Mouse (Mus musculus): ENCODE data around the gene Aldh3a1. TPM values are rescaled to one million over a fixed set of nuclear protein-coding genes. Genes with fewer than 3 reads are reported as not detected.
"Not testable (repeated sequence)": the region's sequence is repeated elsewhere in the genome, so short reads cannot be mapped to it uniquely, and the experiment has no call there.

The Aldh3a1 gene
- polyA plus RNA-seq, 1 experiment from 2014 or later: not detected

DNA sequence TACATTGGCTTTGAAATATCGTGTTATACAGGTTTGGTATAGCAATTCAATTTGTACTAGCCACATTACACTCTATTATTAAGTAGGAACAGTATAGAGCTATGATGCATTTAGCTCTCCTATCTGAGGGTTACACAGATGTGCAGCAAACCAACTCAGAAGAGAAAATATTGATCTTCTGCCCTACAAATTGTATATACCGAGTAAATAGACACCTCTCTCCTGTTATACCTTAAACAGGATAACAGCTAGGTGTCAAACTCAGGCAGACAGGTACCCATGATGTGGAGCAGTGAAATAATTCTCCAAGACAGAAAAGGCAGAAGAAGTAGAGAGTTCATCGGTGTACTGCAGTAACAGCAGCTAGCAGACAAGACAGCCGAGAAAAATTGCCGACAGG lies 31.6 kb upstream of the Aldh3a1 start:
- peak overlapping the region; percentile 97 for H3K27ac ChIP-seq (replicated peaks)
- WGBS: 73% methylated on average over 5 of the region's 5 CpGs

DNA sequence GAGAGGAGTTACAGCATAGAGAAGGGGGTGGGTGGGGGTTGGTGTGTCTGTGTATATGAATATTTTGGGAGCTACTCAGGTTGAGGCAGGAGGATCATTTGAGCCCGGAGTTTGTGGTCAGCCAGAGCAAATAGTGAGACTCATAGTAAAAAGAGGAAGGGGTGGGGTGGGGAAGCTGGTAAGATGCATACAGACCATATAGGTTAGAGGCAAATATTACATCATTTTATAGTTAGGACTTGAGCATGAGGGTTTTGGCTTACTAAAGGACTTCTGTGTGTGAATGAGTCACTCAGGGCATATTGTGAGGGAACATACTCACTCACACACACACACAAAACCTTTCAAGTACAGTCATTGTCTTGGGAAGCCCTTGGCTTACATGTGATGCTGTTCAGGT lies 31.0 kb upstream of the Aldh3a1 start:
- WGBS: 89% methylated on average over 1 of the region's 1 CpGs

More for the DNA sequence above, 31.6 kb upstream of the Aldh3a1 start:
- DNase-seq (ENCODE audit: low spot score): no peak
- no peaks in the 10 kb centered on the region for H3K27me3 ChIP-seq (ENCODE audit: low read depth, poor library complexity, severe bottlenecking)
- H3K4me3 ChIP-seq: peak overlapping the region; percentile 89
- peaks cover 32% of the 10 kb centered on the region for H3K4me1 ChIP-seq
- H3K36me3 ChIP-seq: peaks cover 13% of the 10 kb centered on the region
- H3K9me3 ChIP-seq (replicated peaks): no peaks in the 10 kb centered on the region

DNA sequence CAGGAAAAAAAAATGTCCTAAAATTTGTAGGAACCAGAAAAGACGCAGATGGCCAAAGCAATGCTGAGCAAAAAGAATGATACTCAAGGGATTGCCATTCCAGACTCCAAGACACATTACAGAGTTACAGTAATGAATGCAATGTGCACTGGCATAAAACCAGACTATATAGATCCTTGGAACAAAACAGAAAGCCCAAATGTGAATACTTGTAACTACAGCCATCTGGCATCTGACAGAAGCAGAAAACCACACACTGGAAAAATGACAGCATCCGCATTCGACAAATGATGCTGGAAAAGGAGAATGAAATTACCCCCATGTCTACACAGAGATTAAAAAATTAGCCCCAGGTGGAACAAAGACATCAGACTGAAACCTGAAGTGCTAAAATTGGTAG lies 27.0 kb upstream of the Aldh3a1 start:
- H3K36me3 ChIP-seq: no peaks in the 10 kb centered on the region
- 91% methylated on average over 3 of the region's 3 CpGs for WGBS
- H3K4me3 ChIP-seq: no peak overlapping the region
- peaks cover 6% of the 10 kb centered on the region for H3K4me1 ChIP-seq
- H3K9me3 ChIP-seq (replicated peaks): no peaks in the 10 kb centered on the region
- no peak for DNase-seq (ENCODE audit: low spot score)
- no peak overlapping the region for H3K27ac ChIP-seq (replicated peaks)
- no peaks in the 10 kb centered on the region for H3K27me3 ChIP-seq (ENCODE audit: low read depth, poor library complexity, severe bottlenecking)

More for the DNA sequence above, 31.0 kb upstream of the Aldh3a1 start:
- H3K4me3 ChIP-seq: 0 out of 2 replicates have a peak overlapping the region, but pooled peaks have one; percentile 1
- H3K9me3 ChIP-seq (replicated peaks): no peaks in the 10 kb centered on the region
- DNase-seq (ENCODE audit: low spot score): no peak
- H3K36me3 ChIP-seq: peaks cover 12% of the 10 kb centered on the region
- H3K4me1 ChIP-seq: peaks cover 30% of the 10 kb centered on the region
- no peaks in the 10 kb centered on the region for H3K27me3 ChIP-seq (ENCODE audit: low read depth, poor library complexity, severe bottlenecking)
- H3K27ac ChIP-seq (replicated peaks): peak overlapping the region; percentile 97; the same call in 1 of the 2 replicates

DNA sequence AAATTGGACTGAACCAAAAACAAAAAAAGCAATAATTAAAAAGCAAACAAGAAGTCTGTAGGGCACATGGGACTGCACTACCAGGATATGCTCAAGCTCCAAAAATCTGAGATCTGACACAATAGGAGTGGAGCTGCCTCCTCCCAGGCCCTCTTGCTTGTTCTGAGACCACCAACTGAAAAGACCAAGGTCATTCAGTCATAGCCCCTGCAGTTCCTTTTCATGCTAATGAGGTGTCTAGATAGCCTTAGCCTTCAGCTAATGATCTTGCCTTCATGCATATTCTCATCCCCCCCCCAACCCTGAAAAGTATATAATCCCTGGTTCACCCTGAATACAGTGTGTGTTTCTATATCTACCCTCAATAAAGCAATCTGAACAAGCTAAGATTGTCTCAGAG lies 25.7 kb upstream of the Aldh3a1 start:
- Histone ChIP-seq H3K9me3 (replicated peaks) (no peaks in the 10 kb centered on the region), H3K36me3 (no peaks in the 10 kb centered on the region), H3K4me3 (no peak overlapping the region), H3K27me3 (ENCODE audit: low read depth, poor library complexity, severe bottlenecking) (no peaks in the 10 kb centered on the region), H3K27ac (replicated peaks) (no peak overlapping the region), H3K4me1 (no peaks in the 10 kb centered on the region)
- no peak for DNase-seq (ENCODE audit: low spot score)

DNA sequence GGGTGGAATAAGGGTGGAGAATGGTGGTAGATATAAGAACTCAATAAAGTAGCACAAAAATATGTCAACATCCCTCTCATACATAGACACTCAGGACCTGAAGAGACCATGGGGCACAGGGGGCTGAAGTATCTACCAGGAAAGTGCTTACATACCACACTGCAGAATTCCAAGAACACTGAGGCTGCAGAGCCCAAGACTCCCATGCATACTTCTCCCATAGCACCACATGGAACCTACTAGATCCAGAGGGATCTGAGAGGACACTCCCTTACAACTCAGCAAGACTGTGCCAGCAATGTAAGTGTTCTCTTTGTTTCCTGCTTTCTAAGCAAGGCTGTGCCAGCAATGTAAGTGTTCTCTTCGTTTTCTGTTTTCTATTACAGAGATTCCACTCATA lies 23.5 kb upstream of the Aldh3a1 start:
- DNase-seq (ENCODE audit: low spot score): no peak
- Histone ChIP-seq H3K27ac (replicated peaks) (no peak overlapping the region), H3K4me1 (no peaks in the 10 kb centered on the region), H3K27me3 (ENCODE audit: low read depth, poor library complexity, severe bottlenecking) (no peaks in the 10 kb centered on the region), H3K36me3 (no peaks in the 10 kb centered on the region), H3K4me3 (no peak overlapping the region), H3K9me3 (replicated peaks) (no peaks in the 10 kb centered on the region)
- 91% methylated on average over 1 of the region's 1 CpGs for WGBS

DNA sequence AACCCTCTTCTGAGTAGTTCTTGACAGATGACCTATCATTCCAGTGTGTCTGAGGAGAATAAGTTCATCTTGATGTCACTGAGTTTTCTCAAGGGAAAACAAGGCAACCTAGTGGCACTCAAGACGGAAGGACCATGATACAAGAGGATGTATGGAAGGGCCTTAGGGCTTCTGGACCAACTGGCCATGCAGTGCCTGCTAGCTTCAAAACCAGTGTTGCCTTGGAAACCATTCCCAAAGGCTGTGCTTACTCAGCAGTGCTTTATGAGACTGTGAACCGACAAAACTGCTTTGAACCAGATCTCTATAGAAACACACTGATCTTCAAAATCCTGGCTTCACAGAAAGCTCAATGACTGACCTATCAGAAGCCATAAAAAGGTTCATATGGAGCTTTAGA lies 16.6 kb upstream of the Aldh3a1 start:
- H3K9me3 ChIP-seq (replicated peaks): no peaks in the 10 kb centered on the region
- no peak for DNase-seq (ENCODE audit: low spot score)
- H3K4me1 ChIP-seq: no peaks in the 10 kb centered on the region
- no peak overlapping the region for H3K4me3 ChIP-seq
- H3K27ac ChIP-seq (replicated peaks): no peak overlapping the region
- 0 out of 2 replicates have a peak, but pooled peaks cover 9% of the 10 kb centered on the region for H3K27me3 ChIP-seq (ENCODE audit: low read depth, poor library complexity, severe bottlenecking)
- 74% methylated on average over 2 of the region's 2 CpGs for WGBS
- no peaks in the 10 kb centered on the region for H3K36me3 ChIP-seq

DNA sequence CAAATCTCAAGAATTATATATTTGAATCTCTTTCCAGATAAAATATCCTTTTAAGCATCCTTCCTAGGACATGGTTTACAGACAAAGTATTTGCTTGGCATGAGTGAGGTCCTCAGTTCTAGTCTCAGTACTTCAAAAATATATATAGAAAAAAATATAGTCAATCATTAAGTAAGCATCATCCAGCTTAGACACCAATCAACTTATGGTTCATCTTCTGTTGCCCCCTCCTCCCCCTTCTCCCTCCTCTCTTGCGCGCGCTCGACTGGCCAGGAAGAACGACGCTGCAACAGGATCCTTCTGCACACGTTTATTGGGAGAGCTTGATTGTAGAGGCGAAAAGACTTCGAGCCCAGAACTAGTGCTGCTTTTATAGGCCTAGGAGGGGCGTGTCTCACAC lies 15.2 kb upstream of the Aldh3a1 start:
- H3K27ac ChIP-seq (replicated peaks); DNase-seq (ENCODE audit: low spot score); H3K4me3 ChIP-seq; H3K36me3 ChIP-seq; H3K27me3 ChIP-seq (ENCODE audit: low read depth, poor library complexity, severe bottlenecking); H3K4me1 ChIP-seq; H3K9me3 ChIP-seq (replicated peaks): not testable (repeated sequence)
- 93% methylated on average over 8 of the region's 10 CpGs for WGBS

DNA sequence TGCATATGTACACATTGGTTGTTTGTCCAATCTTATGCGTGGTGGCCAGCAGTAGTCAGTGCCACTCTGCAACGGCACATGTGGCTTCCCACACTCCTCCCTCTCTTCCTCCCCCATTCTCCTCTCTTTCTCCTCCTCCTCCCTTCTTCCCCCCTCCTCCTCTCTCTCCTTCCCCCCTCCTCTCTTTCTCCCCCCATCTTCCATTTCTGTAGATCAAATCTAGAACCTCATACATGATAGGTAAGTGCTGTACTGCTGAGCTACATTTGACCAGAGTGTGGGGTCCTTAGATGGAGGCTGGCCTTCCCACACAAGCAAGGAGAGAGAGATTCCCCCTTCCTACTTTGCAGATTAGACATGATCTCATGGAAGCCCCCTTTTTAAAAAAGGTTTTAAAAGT lies 14.6 kb upstream of the Aldh3a1 start:
- no peak for DNase-seq (ENCODE audit: low spot score)
- H3K4me1 ChIP-seq: no peaks in the 10 kb centered on the region
- H3K27me3 ChIP-seq (ENCODE audit: low read depth, poor library complexity, severe bottlenecking): 0 out of 2 replicates have a peak, but pooled peaks cover 9% of the 10 kb centered on the region
- WGBS: 95% methylated on average over 2 of the region's 2 CpGs
- H3K4me3 ChIP-seq: no peak overlapping the region
- H3K36me3 ChIP-seq: no peaks in the 10 kb centered on the region
- no peak overlapping the region for H3K27ac ChIP-seq (replicated peaks)
- no peaks in the 10 kb centered on the region for H3K9me3 ChIP-seq (replicated peaks)

DNA sequence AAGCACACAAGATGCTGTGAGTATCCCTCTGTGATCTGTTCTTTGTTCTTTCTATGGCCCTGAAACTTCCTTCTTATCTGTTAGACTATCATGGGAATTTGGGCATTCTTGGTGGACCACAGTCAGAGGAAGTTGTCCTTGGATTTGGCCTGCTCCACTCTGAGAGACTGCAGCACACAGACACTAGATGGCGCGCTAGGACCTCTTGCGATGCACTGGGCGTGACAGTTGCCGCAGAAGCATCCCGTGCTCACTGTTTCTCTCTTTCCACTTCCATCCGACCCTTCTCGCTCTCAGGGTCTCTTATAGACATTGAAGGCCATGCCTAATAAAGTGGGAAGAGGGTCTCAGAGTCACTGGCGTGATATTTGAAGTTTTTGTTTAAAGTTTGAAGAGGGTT lies 13.9 kb upstream of the Aldh3a1 start:
- 0 out of 2 replicates have a peak, but pooled peaks cover 9% of the 10 kb centered on the region for H3K27me3 ChIP-seq (ENCODE audit: low read depth, poor library complexity, severe bottlenecking)
- 13% methylated on average over 9 of the region's 9 CpGs for WGBS
- DNase-seq (ENCODE audit: low spot score): peak; percentile 73
- no peaks in the 10 kb centered on the region for H3K36me3 ChIP-seq
- H3K4me1 ChIP-seq: no peaks in the 10 kb centered on the region
- no peaks in the 10 kb centered on the region for H3K9me3 ChIP-seq (replicated peaks)
- H3K27ac ChIP-seq (replicated peaks): no peak overlapping the region
- H3K4me3 ChIP-seq: no peak overlapping the region

DNA sequence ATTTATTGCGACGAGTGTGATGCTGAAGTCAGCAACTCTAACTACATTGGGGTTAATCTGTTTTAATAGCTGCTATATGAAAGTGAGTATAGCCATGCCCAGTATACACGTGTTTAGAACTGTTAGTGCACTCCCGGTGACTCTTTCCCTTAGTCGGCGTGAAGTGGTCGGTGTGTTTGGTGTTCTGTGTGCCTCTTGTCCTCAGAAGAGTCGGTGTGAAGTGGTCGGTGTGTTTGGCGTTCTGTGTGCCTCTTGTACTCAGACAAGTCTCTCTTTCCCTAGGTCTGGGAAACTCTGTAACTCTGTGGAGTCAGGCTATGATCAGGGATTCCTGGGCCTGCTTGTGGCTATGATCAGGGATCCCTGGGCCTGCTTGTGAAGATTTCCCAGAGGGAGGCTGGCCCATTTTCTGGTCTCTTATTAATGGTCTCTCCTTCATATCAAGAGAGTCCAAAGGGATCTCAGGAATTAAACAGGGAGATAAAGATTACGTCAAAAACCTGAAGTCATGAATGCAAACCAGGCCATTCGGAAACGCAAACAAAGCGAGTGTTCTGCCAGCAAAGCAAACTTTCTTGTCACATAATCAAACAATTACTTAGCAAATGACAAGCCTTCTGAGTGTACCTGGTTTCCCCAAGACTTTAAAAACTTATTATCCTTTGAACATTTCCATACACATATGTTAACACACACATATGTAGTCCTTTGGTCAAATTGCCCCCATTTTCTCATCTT lies 10.6 kb upstream of the Aldh3a1 start:
- H3K27ac ChIP-seq (replicated peaks): no peak overlapping the region
- no peaks in the 10 kb centered on the region for H3K9me3 ChIP-seq (replicated peaks)
- 0 out of 2 replicates have a peak, but pooled peaks cover 9% of the 10 kb centered on the region for H3K27me3 ChIP-seq (ENCODE audit: low read depth, poor library complexity, severe bottlenecking)
- DNase-seq (ENCODE audit: low spot score): no peak
- no peak overlapping the region for H3K4me3 ChIP-seq
- H3K36me3 ChIP-seq: no peaks in the 10 kb centered on the region
- H3K4me1 ChIP-seq: no peaks in the 10 kb centered on the region
- WGBS: 84% methylated on average over 14 of the region's 14 CpGs

DNA sequence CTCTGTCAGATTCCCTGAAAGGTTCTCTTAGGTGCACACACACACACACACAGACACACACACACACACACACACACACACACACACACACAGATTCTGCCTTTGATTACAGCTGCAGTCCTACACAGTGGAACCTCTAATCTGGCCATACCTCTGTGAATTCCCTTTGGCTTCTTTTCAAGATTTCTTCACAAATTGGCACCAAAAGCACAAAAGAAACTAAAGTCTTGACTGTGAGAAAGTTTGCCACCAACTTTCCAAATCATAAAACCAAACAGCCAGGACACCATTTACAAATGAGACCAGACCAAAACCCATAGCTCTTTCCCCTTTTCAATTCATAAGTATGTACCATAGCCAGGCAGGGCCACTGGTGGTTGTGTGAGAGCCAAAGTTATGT lies 9.4 kb upstream of the Aldh3a1 start:
- Histone ChIP-seq H3K27ac (replicated peaks) (no peak overlapping the region), H3K36me3 (no peaks in the 10 kb centered on the region), H3K4me3 (no peak overlapping the region), H3K27me3 (ENCODE audit: low read depth, poor library complexity, severe bottlenecking) (0 out of 2 replicates have a peak, but pooled peaks cover 9% of the 10 kb centered on the region), H3K9me3 (replicated peaks) (no peaks in the 10 kb centered on the region), H3K4me1 (no peaks in the 10 kb centered on the region)
- DNase-seq (ENCODE audit: low spot score): no peak

DNA sequence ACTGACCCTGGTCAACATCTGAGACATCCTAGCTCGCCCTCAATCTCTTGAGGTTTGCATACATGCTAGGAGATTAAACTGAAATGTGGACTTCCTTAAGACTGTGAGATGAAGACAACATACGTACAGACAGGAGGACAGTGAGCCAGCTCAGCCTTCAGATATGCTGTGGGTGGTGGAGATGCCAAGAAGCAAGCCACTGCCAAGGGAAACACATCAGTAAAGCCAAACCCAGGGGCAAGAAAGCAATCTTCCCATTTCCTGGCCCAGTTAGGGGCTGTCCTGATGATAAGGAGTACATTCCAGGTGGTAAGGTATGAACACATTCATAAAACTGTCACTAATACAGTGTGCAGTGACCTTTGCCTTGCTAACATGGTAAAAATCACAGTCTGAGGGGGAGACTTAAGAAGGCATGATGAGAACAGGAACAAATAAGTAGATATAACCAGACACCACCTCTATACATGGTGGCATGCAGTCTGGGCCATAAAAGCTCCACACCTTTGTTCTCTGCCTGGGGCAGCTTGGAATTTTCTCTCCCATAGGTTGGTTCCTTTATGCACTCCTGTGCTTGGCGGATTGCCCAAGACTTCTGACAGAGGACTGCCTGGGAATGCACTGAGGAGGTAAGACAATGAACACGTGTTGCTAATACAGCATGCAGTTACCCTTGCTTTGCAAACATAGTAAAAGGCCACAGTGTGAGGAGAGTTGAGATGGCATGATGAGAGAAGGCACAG lies 7.5 kb upstream of the Aldh3a1 start:
- no peaks in the 10 kb centered on the region for H3K9me3 ChIP-seq (replicated peaks)
- H3K4me1 ChIP-seq: no peaks in the 10 kb centered on the region
- no peaks in the 10 kb centered on the region for H3K27me3 ChIP-seq (ENCODE audit: low read depth, poor library complexity, severe bottlenecking)
- WGBS: 84% methylated on average over 4 of the region's 4 CpGs
- H3K4me3 ChIP-seq: no peak overlapping the region
- no peaks in the 10 kb centered on the region for H3K36me3 ChIP-seq
- H3K27ac ChIP-seq (replicated peaks): no peak overlapping the region
- no peak for DNase-seq (ENCODE audit: low spot score)

DNA sequence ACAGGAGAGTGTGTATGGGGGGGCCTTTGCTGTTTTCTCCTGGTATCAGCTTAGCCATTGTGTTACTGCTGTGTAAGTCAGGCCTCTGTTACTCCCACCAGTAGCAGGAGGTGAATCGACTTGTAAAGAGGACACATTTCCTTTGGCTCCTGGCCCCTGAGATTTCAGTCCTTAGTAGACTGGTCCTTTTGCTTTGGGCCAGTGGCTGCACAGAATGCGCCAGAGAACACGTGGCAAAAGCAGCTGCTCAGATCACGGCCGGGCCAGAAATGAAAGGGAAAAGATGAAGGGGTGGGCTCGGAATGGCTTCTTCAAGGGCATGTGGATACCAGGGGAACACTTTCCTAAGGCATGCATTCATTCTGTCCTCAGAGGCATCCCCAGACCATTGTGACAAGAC lies 5.2 kb upstream of the Aldh3a1 start:
- DNase-seq (ENCODE audit: low spot score): no peak
- Histone ChIP-seq H3K27me3 (ENCODE audit: low read depth, poor library complexity, severe bottlenecking) (no peaks in the 10 kb centered on the region), H3K36me3 (no peaks in the 10 kb centered on the region), H3K4me3 (no peak overlapping the region), H3K27ac (replicated peaks) (no peak overlapping the region), H3K4me1 (no peaks in the 10 kb centered on the region), H3K9me3 (replicated peaks) (no peaks in the 10 kb centered on the region)
- WGBS: 82% methylated on average over 6 of the region's 6 CpGs
